Mouse (Mus musculus): ENCODE data around the gene Kank2.
A peak's percentile ranks its signal among the peaks of the same experiment; 100 is the strongest.

Kank2 gene

GRCm38 (mm10) chr9:21748491-21748890, 50.1 kb downstream of the Kank2 start:
- DNase-seq = peak; percentile 78

- peak; percentile 99 for DNase-seq
Measured at GRCm38 (mm10) chr9:21748033-21748432, 50.5 kb downstream of the Kank2 start.

GRCm38 (mm10) chr9:21747238-21747774, 51.2 kb downstream of the Kank2 start:
- DNase-seq = peak; percentile 63

GRCm38 (mm10) chr9:21741514-21741913, 57.0 kb downstream of the Kank2 start:
- no peak for DNase-seq

GRCm38 (mm10) chr9:21740427-21740826, 58.1 kb downstream of the Kank2 start:
- no peak for DNase-seq

GRCm38 (mm10) chr9:21738776-21739175, 59.8 kb downstream of the Kank2 start:
- peak; percentile 25 for DNase-seq

GRCm38 (mm10) chr9:21737188-21737587, 61.4 kb downstream of the Kank2 start:
- peak; percentile 26 for DNase-seq

- DNase-seq = no peak
Measured at GRCm38 (mm10) chr9:21736580-21736979, 62.0 kb downstream of the Kank2 start.

GRCm38 (mm10) chr9:21735126-21735525, 63.4 kb downstream of the Kank2 start:
- DNase-seq = no peak

GRCm38 (mm10) chr9:21733989-21734388, 64.6 kb downstream of the Kank2 start:
- DNase-seq = no peak

GRCm38 (mm10) chr9:21733446-21733845, 65.1 kb downstream of the Kank2 start:
- peak; percentile 28 for DNase-seq

- DNase-seq = no peak
Measured at GRCm38 (mm10) chr9:21732288-21732687, 66.3 kb downstream of the Kank2 start.

GRCm38 (mm10) chr9:21729264-21729663, 69.3 kb downstream of the Kank2 start:
- DNase-seq = no peak

- no peak for DNase-seq
Measured at GRCm38 (mm10) chr9:21728261-21728832, 70.2 kb downstream of the Kank2 start.

- no peak for DNase-seq
Measured at GRCm38 (mm10) chr9:21726218-21726975, 72.1 kb downstream of the Kank2 start.

- no peak for DNase-seq
Measured at GRCm38 (mm10) chr9:21725224-21726121, 73.1 kb downstream of the Kank2 start.

GRCm38 (mm10) chr9:21724147-21724536, 74.4 kb downstream of the Kank2 start:
- DNase-seq = peak; percentile 94

- DNase-seq = peak; percentile 86
Measured at GRCm38 (mm10) chr9:21723377-21724146, 75.0 kb downstream of the Kank2 start, which contains the start of gene Ldlr. Gene Ldlr (plus strand): TSS chr9:21723483.

- no peak for DNase-seq
Measured at GRCm38 (mm10) chr9:21721036-21721435, 77.5 kb downstream of the Kank2 start.

GRCm38 (mm10) chr9:21717015-21717414, 81.5 kb downstream of the Kank2 start:
- no peak for DNase-seq
